Mouse (Mus musculus): ENCODE data around the gene Ncoa1.

GRCm38 (mm10) chr12:4444946-4445345 is 32.0 kb downstream of the Ncoa1 start:
- TF ChIP-seq CTCF (IDR thresholded peaks at IDR 0.05; ENCODE audit: low read depth, low read length) = no peak
- no peak for TF ChIP-seq POLR2A (IDR thresholded peaks at IDR 0.05; ENCODE audit: extremely low read depth, insufficient read depth, low read length)

Measured in liver, adult 2 months (tissue).